Comparison of ENCODE assay signal across 33 mouse cellular contexts in genomic region chr9:75384337-75384962, GRCm38 (mm10). TPM values are rescaled to one million over a fixed set of nuclear protein-coding genes. Genes with fewer than 3 reads are reported as not detected.
DNase-seq lines count a peak whose midpoint lies in the region; ATAC-seq and TF ChIP-seq lines count a peak whose summit lies in the region.
"Had no signal": no experiment of that assay in that cellular context is flagged by ENCODE, and none has a peak within 500 bp of the region (broad histone marks: within the 10 kb centered on the region; RNA-seq: fewer than 3 reads in every experiment).

No protein-coding gene starts in this region.

- H3K27me3 ChIP-seq in hindbrain, postnatal 0 days (ENCODE audit: insufficient read depth, low read length) = no peaks in the 10 kb centered on the region
- no peaks in the 10 kb centered on the region for H3K27me3 ChIP-seq in hindbrain, embryonic 14.5 days (ENCODE audit: control insufficient read depth, insufficient read depth, low read length)
- H3K27me3 ChIP-seq in MEL (ENCODE audit: control insufficient read depth in 1 of 2, insufficient read depth in 2 of 2, low read length in 2 of 2) (no peaks in the 10 kb centered on the region), myocyte (ENCODE audit: control insufficient read depth, insufficient read depth, insufficient read length) (no peaks in the 10 kb centered on the region)
- no peaks in the 10 kb centered on the region for H3K27me3 ChIP-seq in intestine, embryonic 14.5 days (replicated peaks; ENCODE audit: control insufficient read depth, insufficient read depth, low read length)

- TF ChIP-seq POLR2A in MEL (IDR thresholded peaks at IDR 0.05; ENCODE audit: control insufficient read depth in 1 of 2, insufficient read depth in 1 of 2, low read depth in 1 of 2, low read length in 2 of 2, poor library complexity in 1 of 2) = no peak
- TF ChIP-seq POLR2A in myocyte (IDR thresholded peaks at IDR 0.05; ENCODE audit: insufficient read length, low read depth) = no peak

- no peak overlapping the region for H3K9ac ChIP-seq in hindbrain, postnatal 0 days (replicated peaks; ENCODE audit: low read length)
- no peak overlapping the region for H3K9ac ChIP-seq in hindbrain, embryonic 14.5 days
- H3K9ac ChIP-seq in MEL (ENCODE audit: control insufficient read depth, low read depth, low read length, poor library complexity, severe bottlenecking) = no peak overlapping the region
- no peak overlapping the region for H3K9ac ChIP-seq in intestine, embryonic 14.5 days (ENCODE audit: low read length)
- H3K9ac ChIP-seq: liver, embryonic 14.5 days had no signal

- H3K79me2 ChIP-seq in MEL (ENCODE audit: control insufficient read depth, insufficient read depth, low read length, poor library complexity) = no peaks in the 10 kb centered on the region
- H3K79me2 ChIP-seq in myocyte (ENCODE audit: control insufficient read depth, insufficient read depth) = no peaks in the 10 kb centered on the region

- H3K9me3 ChIP-seq in hindbrain, postnatal 0 days (ENCODE audit: low read length) = no peaks in the 10 kb centered on the region
- no peaks in the 10 kb centered on the region for H3K9me3 ChIP-seq in hindbrain, embryonic 14.5 days (ENCODE audit: control insufficient read depth, low read length)
- H3K9me3 ChIP-seq in MEL (replicated peaks; ENCODE audit: insufficient read depth, low read length) = no peaks in the 10 kb centered on the region
- H3K9me3 ChIP-seq in intestine, embryonic 14.5 days (ENCODE audit: control insufficient read depth, low read length) = no peaks in the 10 kb centered on the region
- H3K9me3 ChIP-seq: hindbrain, embryonic 10.5 days had no signal

- no peak for DNase-seq in hindbrain, postnatal 0 days (ENCODE audit: low spot score)
- DNase-seq in hindbrain, embryonic 14.5 days (ENCODE audit: low spot score) = no peak
- no peak for DNase-seq in MEL (ENCODE audit: low read depth, low spot score)
- DNase-seq in intestine, embryonic 14.5 days (ENCODE audit: low spot score) = no peak
- no peak for DNase-seq in spleen, postnatal 10 days (ENCODE audit: low spot score in 2 of 2)
- DNase-seq in kidney, postnatal 14 days = no peak
- no peak for DNase-seq in kidney, postnatal 4 days
- DNase-seq: adrenal gland, postnatal 10 days; cerebellum, adult 8-10 months; cerebellum, postnatal 25 days; heart, adult 2 months; heart, postnatal 14 days; kidney, adult 18-20 months; layer of hippocampus, postnatal 36 days; left cerebral cortex, postnatal 4 days; lung, adult 2 months; midbrain, embryonic 14.5 days; right cerebral cortex, postnatal 4 days had no signal

- 0 out of 2 replicates have a peak, but pooled peaks have one; percentile 16 for ATAC-seq in hindbrain, postnatal 0 days
- ATAC-seq in hindbrain, embryonic 14.5 days (ENCODE audit: low FRiP score) = no peak
- ATAC-seq in intestine, embryonic 14.5 days (replicated peaks; ENCODE audit: low FRiP score, low TSS enrichment, low read depth) = peak; percentile 27; the same call in 1 of the 2 replicates
- ATAC-seq: hindbrain, embryonic 16.5 days had no signal

- no peak for TF ChIP-seq CTCF in hindbrain, postnatal 0 days (IDR thresholded peaks at IDR 0.05; ENCODE audit: low read depth)
- no peak for TF ChIP-seq CTCF in MEL (IDR thresholded peaks at IDR 0.05 in 2 of 3, conservative IDR thresholded peaks at IDR 0.05 in 1 of 3; ENCODE audit: control insufficient read depth in 1 of 3, insufficient read depth in 1 of 3, low read depth in 2 of 3, low read length in 3 of 3, poor library complexity in 1 of 3, severe bottlenecking in 1 of 3)

- TF ChIP-seq RAD21 in MEL (IDR thresholded peaks at IDR 0.05; ENCODE audit: low read depth, low read length) = no peak

- 86% methylated on average over 3 of the region's 3 CpGs for WGBS in hindbrain, postnatal 0 days
- WGBS in hindbrain, embryonic 14.5 days = 82% methylated on average over 3 of the region's 3 CpGs
- 82% methylated on average over 3 of the region's 3 CpGs for WGBS in intestine, embryonic 14.5 days

- no peak overlapping the region for H3K4me2 ChIP-seq in hindbrain, postnatal 0 days (ENCODE audit: low read depth, low read length)
- no peak overlapping the region for H3K4me2 ChIP-seq in hindbrain, embryonic 14.5 days (replicated peaks)
- no peak overlapping the region for H3K4me2 ChIP-seq in intestine, embryonic 14.5 days (ENCODE audit: low read length)
- H3K4me2 ChIP-seq in myocyte (ENCODE audit: low read depth) = no peak overlapping the region

- no peak overlapping the region for H3K27ac ChIP-seq in hindbrain, postnatal 0 days
- no peak overlapping the region for H3K27ac ChIP-seq in hindbrain, embryonic 14.5 days
- H3K27ac ChIP-seq in MEL (ENCODE audit: control insufficient read depth, low read depth, low read length) = no peak overlapping the region
- H3K27ac ChIP-seq in intestine, embryonic 14.5 days (ENCODE audit: low read depth) = no peak overlapping the region
- H3K27ac ChIP-seq: heart, adult 2 months; hindbrain, embryonic 10.5 days; liver, embryonic 14.5 days had no signal

- H3ac ChIP-seq in myocyte (ENCODE audit: control insufficient read depth, insufficient read length) = no peak overlapping the region

- no peak overlapping the region for H3K4me3 ChIP-seq in hindbrain, postnatal 0 days (ENCODE audit: low read length)
- no peak overlapping the region for H3K4me3 ChIP-seq in hindbrain, embryonic 14.5 days (replicated peaks; ENCODE audit: low read length)
- H3K4me3 ChIP-seq in MEL (ENCODE audit: control insufficient read depth in 1 of 2, insufficient read depth in 1 of 2, low read depth in 2 of 2, low read length in 2 of 2) (no peak overlapping the region), myocyte (no peak overlapping the region)
- H3K4me3 ChIP-seq in intestine, embryonic 14.5 days (ENCODE audit: low read depth, low read length) = no peak overlapping the region
- H3K4me3 ChIP-seq: heart, adult 2 months; hindbrain, embryonic 10.5 days had no signal

- no peaks in the 10 kb centered on the region for H3K4me1 ChIP-seq in hindbrain, postnatal 0 days (ENCODE audit: insufficient read depth, low read length)
- no peaks in the 10 kb centered on the region for H3K4me1 ChIP-seq in hindbrain, embryonic 14.5 days (replicated peaks; ENCODE audit: control insufficient read depth, insufficient read depth, low read length)
- H3K4me1 ChIP-seq in MEL (ENCODE audit: control insufficient read depth in 1 of 2, insufficient read depth in 2 of 2, low read length in 2 of 2) = no peaks in the 10 kb centered on the region
- H3K4me1 ChIP-seq in intestine, embryonic 14.5 days (replicated peaks; ENCODE audit: control insufficient read depth, insufficient read depth, low read length) = no peaks in the 10 kb centered on the region
- H3K4me1 ChIP-seq: hindbrain, embryonic 10.5 days had no signal

- no peak for TF ChIP-seq EP300 in MEL (IDR thresholded peaks at IDR 0.05; ENCODE audit: low read depth in 1 of 2, low read length in 2 of 2)

- peaks cover 12% of the 10 kb centered on the region for H3K36me3 ChIP-seq in hindbrain, postnatal 0 days (ENCODE audit: insufficient read depth, low read length)
- H3K36me3 ChIP-seq in hindbrain, embryonic 14.5 days (replicated peaks; ENCODE audit: control insufficient read depth, insufficient read depth) = peaks cover 38% of the 10 kb centered on the region
- H3K36me3 ChIP-seq in MEL (ENCODE audit: control insufficient read depth in 1 of 2, insufficient read depth in 2 of 2, low read length in 2 of 2) = peaks cover 0 to 8% of the 10 kb centered on the region in 2 experiments; a peak in 2 of 4 replicates
- peaks cover 34% of the 10 kb centered on the region for H3K36me3 ChIP-seq in intestine, embryonic 14.5 days (ENCODE audit: control insufficient read depth, insufficient read depth, low read length)
- H3K36me3 ChIP-seq in myocyte (ENCODE audit: control insufficient read depth, insufficient read depth) = peaks cover 27% of the 10 kb centered on the region

TF ChIP-seq in MEL, 35 proteins besides CTCF, POLR2A, EP300 and RAD21 (continues in another document):
- TF ChIP-seq ELF1 (IDR thresholded peaks at IDR 0.05; ENCODE audit: low read depth, low read length) (no peak), POLR2AphosphoS2 (IDR thresholded peaks at IDR 0.05; ENCODE audit: low read length) (no peak), E2F4 (IDR thresholded peaks at IDR 0.05; ENCODE audit: borderline replicate concordance, low read depth, low read length) (no peak)

TF ChIP-seq in myocyte, 11 proteins besides CTCF, POLR2A, EP300 and RAD21 (continues in another document):
- no peak for TF ChIP-seq REST (IDR thresholded peaks at IDR 0.05; ENCODE audit: insufficient read depth, insufficient read length)
- no peak for TF ChIP-seq MAX (IDR thresholded peaks at IDR 0.05; ENCODE audit: low read depth)
- TF ChIP-seq POLR2AphosphoS2 (IDR thresholded peaks at IDR 0.05; ENCODE audit: insufficient read length, low read depth) = peak; percentile 78

RNA-seq across cellular contexts. Expression of gene Mapk6, which starts 25.4 kb away (rescaled TPM):
- 149 and 160 TPM in 2 replicates for total RNA-seq in hindbrain, postnatal 0 days (2014; rRNA removed)
- polyA plus RNA-seq in hindbrain, postnatal 0 days (2015; fragmentation: Nextera tagmentation; extraction: Ambion mirVana) = 95.7 and 109 TPM in 2 replicates
- polyA plus RNA-seq in hindbrain, embryonic 14.5 days (2014; fragmentation: Nextera tagmentation; extraction: Ambion mirVana) = 185 and 192 TPM in 2 replicates
- total RNA-seq in MEL (2012; rRNA removed) = 19.6 and 26.6 TPM in 2 replicates
- polyA plus RNA-seq in MEL (2012; ENCODE audit: insufficient read depth in 1 of 2, insufficient read length in 2 of 2, low read depth in 1 of 2, low replicate concordance in 2 of 2, missing spikeins in 1 of 2) (10 to 100 TPM; 44.1 to 91.0 TPM), myocyte (2012; fragmentation: generic; extraction: Trizol) (52.8 TPM)
- 66.3 and 73.1 TPM in 2 replicates for polyA plus RNA-seq in intestine, embryonic 14.5 days (2014; fragmentation: Nextera tagmentation; extraction: Ambion mirVana)

RNA-seq across cellular contexts. Expression of gene Bcl2l10, which starts 36.9 kb away (rescaled TPM):
- 0.73 TPM in 1 of 2 replicates, not detected in the other for total RNA-seq in hindbrain, postnatal 0 days (2014; rRNA removed)
- polyA plus RNA-seq in hindbrain, postnatal 0 days (2015; fragmentation: Nextera tagmentation; extraction: Ambion mirVana) = not detected in 2 replicates
- polyA plus RNA-seq in hindbrain, embryonic 14.5 days (2014; fragmentation: Nextera tagmentation; extraction: Ambion mirVana) = not detected in 2 replicates
- total RNA-seq in MEL (2012; rRNA removed) = not detected in 2 replicates
- polyA plus RNA-seq in MEL (2012; ENCODE audit: insufficient read depth in 1 of 2, insufficient read length in 2 of 2, low read depth in 1 of 2, low replicate concordance in 2 of 2, missing spikeins in 1 of 2) (not detected), myocyte (2012; fragmentation: generic; extraction: Trizol) (not detected)
- not detected in 2 replicates for polyA plus RNA-seq in intestine, embryonic 14.5 days (2014; fragmentation: Nextera tagmentation; extraction: Ambion mirVana)
- total RNA-seq: gastrocnemius, adult 8-10 months; gastrocnemius, postnatal 4 days; heart, adult 2 months; heart, postnatal 14 days; megakaryocyte, adult 5-6 weeks; neutrophil, adult 5-6 weeks had no signal
- polyA plus RNA-seq: embryonic facial prominence, embryonic 11.5 days; heart, adult 2 months; heart, embryonic 14.5 days; hindbrain, embryonic 10.5 days; hindbrain, embryonic 16.5 days; kidney, embryonic 16.5 days; large intestine, adult 2 months; limb, embryonic 14.5 days; liver, embryonic 14.5 days; midbrain, embryonic 14.5 days; neural tube, embryonic 11.5 days; stomach, embryonic 14.5 days had no signal

RNA-seq across cellular contexts. Expression of gene Leo1, which starts 56.9 kb away (rescaled TPM):
- 19.4 and 22.2 TPM in 2 replicates for total RNA-seq in hindbrain, postnatal 0 days (2014; rRNA removed)
- 40.8 and 41.2 TPM in 2 replicates for polyA plus RNA-seq in hindbrain, postnatal 0 days (2015; fragmentation: Nextera tagmentation; extraction: Ambion mirVana)
- polyA plus RNA-seq in hindbrain, embryonic 14.5 days (2014; fragmentation: Nextera tagmentation; extraction: Ambion mirVana) = 36.1 and 36.9 TPM in 2 replicates
- 41.6 and 42.6 TPM in 2 replicates for total RNA-seq in MEL (2012; rRNA removed)
- polyA plus RNA-seq in MEL (2012; ENCODE audit: insufficient read depth in 1 of 2, insufficient read length in 2 of 2, low read depth in 1 of 2, low replicate concordance in 2 of 2, missing spikeins in 1 of 2) = 10 to 100 TPM in 1 of 2 experiments, not detected in 1; 49.0 TPM
- 35.1 and 35.3 TPM in 2 replicates for polyA plus RNA-seq in intestine, embryonic 14.5 days (2014; fragmentation: Nextera tagmentation; extraction: Ambion mirVana)
- 25.4 TPM for polyA plus RNA-seq in myocyte (2012; fragmentation: generic; extraction: Trizol)
